Mouse (Mus musculus) kidney, adult 2 months (tissue): ENCODE results near the gene Bola3.

Source experiments
- CTCF ChIP-seq: fragments of 200-500 bp; conservative IDR thresholded peaks from 2 replicates; pipeline ENCODE4 v1.5.1; 2011; ENCODE audit warnings: low read depth, mild to moderate bottlenecking, control low read depth, low read length, moderate library complexity, mixed read lengths; ENCODE audit not compliant: insufficient read depth, insufficient read length
- POLR2A ChIP-seq: fragments of 200-500 bp; IDR thresholded peaks from one replicate; pipeline ENCODE4 v1.6.1; 2011; ENCODE audit warnings: low read depth, low read length, control low read depth

GRCm38 (mm10) chr6:83392166-83392780 lies 43.3 kb downstream of the Bola3 start:
- TF ChIP-seq CTCF (no peak), POLR2A (no peak)
